In genomic region chr6:108709131-108709470, GRCm38 (mm10) we compare ENCODE assay signal across 7 mouse cellular contexts. TPM values are rescaled to one million over a fixed set of nuclear protein-coding genes. Genes with fewer than 3 reads are reported as not detected.
A peak's percentile ranks its signal among the peaks of the same experiment; 100 is the strongest.
DNase-seq lines count a peak whose midpoint lies in the region; ATAC-seq and TF ChIP-seq lines count a peak whose summit lies in the region.

No protein-coding gene starts in this region.

- H3K27ac ChIP-seq in lung, postnatal 0 days (ENCODE audit: low read length) = no peak overlapping the region
- no peak overlapping the region for H3K27ac ChIP-seq in forebrain, embryonic 15.5 days (replicated peaks)
- no peak overlapping the region for H3K27ac ChIP-seq in limb, embryonic 12.5 days
- no peak overlapping the region for H3K27ac ChIP-seq in stomach, embryonic 14.5 days (ENCODE audit: low read length)

- no peak for ATAC-seq in lung, postnatal 0 days
- ATAC-seq in forebrain, embryonic 15.5 days (replicated peaks) = no peak; the same call in 1 of the 2 replicates
- ATAC-seq in limb, embryonic 12.5 days (ENCODE audit: insufficient number of reproducible peaks, insufficient read depth, low FRiP score, low TSS enrichment, low read depth) = no peak
- no peak for ATAC-seq in stomach, embryonic 14.5 days (ENCODE audit: insufficient number of reproducible peaks, insufficient read depth, low FRiP score, low read depth)

- H3K9me3 ChIP-seq in lung, postnatal 0 days (ENCODE audit: low read length) = no peaks in the 10 kb centered on the region
- H3K9me3 ChIP-seq in forebrain, embryonic 15.5 days = no peaks in the 10 kb centered on the region
- no peaks in the 10 kb centered on the region for H3K9me3 ChIP-seq in limb, embryonic 12.5 days
- H3K9me3 ChIP-seq in stomach, embryonic 14.5 days (ENCODE audit: control insufficient read depth, low read depth, low read length) = no peaks in the 10 kb centered on the region

- no peak for TF ChIP-seq EP300 in lung, postnatal 0 days (IDR thresholded peaks at IDR 0.05)

- peak overlapping the region; percentile 61 for H3K4me2 ChIP-seq in lung, postnatal 0 days (replicated peaks; ENCODE audit: low read depth, low read length)
- peak overlapping the region; percentile 85 for H3K4me2 ChIP-seq in forebrain, embryonic 15.5 days (replicated peaks)
- peak overlapping the region; percentile 80 for H3K4me2 ChIP-seq in limb, embryonic 12.5 days
- peak overlapping the region; percentile 74 for H3K4me2 ChIP-seq in stomach, embryonic 14.5 days (replicated peaks; ENCODE audit: low read depth, low read length)

- no peak for DNase-seq in lung, postnatal 0 days (ENCODE audit: low spot score)
- no peak for DNase-seq in lung, postnatal 4 days
- DNase-seq in adrenal gland, adult 18-20 months (ENCODE audit: low spot score in 2 of 2) = no peak
- no peak for DNase-seq in B cell, adult 2 months

- 2% methylated on average over 9 of the region's 9 CpGs for WGBS in lung, postnatal 0 days
- WGBS in forebrain, embryonic 15.5 days = 17% methylated on average over 9 of the region's 9 CpGs
- WGBS in limb, embryonic 12.5 days = 18% methylated on average over 9 of the region's 9 CpGs
- 12% methylated on average over 9 of the region's 9 CpGs for WGBS in stomach, embryonic 14.5 days

- H3K36me3 ChIP-seq in lung, postnatal 0 days (ENCODE audit: insufficient read depth, low read length) = no peaks in the 10 kb centered on the region
- H3K36me3 ChIP-seq in forebrain, embryonic 15.5 days = no peaks in the 10 kb centered on the region
- H3K36me3 ChIP-seq in limb, embryonic 12.5 days = no peaks in the 10 kb centered on the region
- no peaks in the 10 kb centered on the region for H3K36me3 ChIP-seq in stomach, embryonic 14.5 days (ENCODE audit: control insufficient read depth, insufficient read depth, low read length)

- TF ChIP-seq CTCF in lung, postnatal 0 days (IDR thresholded peaks at IDR 0.05) = no peak

- peak overlapping the region; percentile 31; the same call in 1 of the 2 replicates for H3K4me3 ChIP-seq in lung, postnatal 0 days (ENCODE audit: low read depth, low read length)
- peak overlapping the region; percentile 43 for H3K4me3 ChIP-seq in forebrain, embryonic 15.5 days
- peak overlapping the region; percentile 38 for H3K4me3 ChIP-seq in limb, embryonic 12.5 days (replicated peaks)
- peak overlapping the region; percentile 25 for H3K4me3 ChIP-seq in stomach, embryonic 14.5 days (ENCODE audit: low read depth, low read length)

- no peak overlapping the region for H3K9ac ChIP-seq in lung, postnatal 0 days (replicated peaks; ENCODE audit: low read depth)
- peak overlapping the region; percentile 51; the same call in 1 of the 2 replicates for H3K9ac ChIP-seq in forebrain, embryonic 15.5 days (replicated peaks)
- peak overlapping the region; percentile 23; the same call in 1 of the 2 replicates for H3K9ac ChIP-seq in limb, embryonic 12.5 days (replicated peaks)
- no peak overlapping the region for H3K9ac ChIP-seq in stomach, embryonic 14.5 days (replicated peaks; ENCODE audit: low read depth, low read length)

- H3K27me3 ChIP-seq in lung, postnatal 0 days (replicated peaks; ENCODE audit: insufficient read depth, low read length) = no peaks in the 10 kb centered on the region
- H3K27me3 ChIP-seq in forebrain, embryonic 15.5 days = no peaks in the 10 kb centered on the region
- peaks cover 25% of the 10 kb centered on the region for H3K27me3 ChIP-seq in limb, embryonic 12.5 days
- H3K27me3 ChIP-seq in stomach, embryonic 14.5 days (ENCODE audit: control insufficient read depth, insufficient read depth, low read length) = no peaks in the 10 kb centered on the region

- H3K4me1 ChIP-seq in lung, postnatal 0 days (ENCODE audit: insufficient read depth, low read depth, low read length) = no peaks in the 10 kb centered on the region; the same call in none of the 2 replicates
- H3K4me1 ChIP-seq in forebrain, embryonic 15.5 days = peaks cover 14% of the 10 kb centered on the region
- peaks cover 11% of the 10 kb centered on the region; the same call in 1 of the 2 replicates for H3K4me1 ChIP-seq in limb, embryonic 12.5 days (replicated peaks)
- H3K4me1 ChIP-seq in stomach, embryonic 14.5 days (ENCODE audit: control insufficient read depth, insufficient read depth, low read length) = peaks cover 6% of the 10 kb centered on the region; the same call in 1 of the 2 replicates

RNA-seq across cellular contexts. Expression of gene Bhlhe40, which starts 48.7 kb away (rescaled TPM):
- 14.9 and 27.1 TPM in 2 replicates for polyA plus RNA-seq in lung, postnatal 0 days (2015; fragmentation: Nextera tagmentation; extraction: Ambion mirVana)
- polyA plus RNA-seq in forebrain, embryonic 15.5 days (2015; fragmentation: Nextera tagmentation; extraction: Ambion mirVana) = 6.4 and 7.1 TPM in 2 replicates
- polyA plus RNA-seq in limb, embryonic 12.5 days (2016; fragmentation: Nextera tagmentation; extraction: Ambion mirVana) = 2.1 and 2.2 TPM in 2 replicates
- polyA plus RNA-seq in stomach, embryonic 14.5 days (2014; fragmentation: Nextera tagmentation; extraction: Ambion mirVana) = 19.8 and 25.1 TPM in 2 replicates
- total RNA-seq in adrenal gland, adult 18-20 months (2021) = 10 to 100 TPM; 66.3 to 85.9 TPM

Comparison
In these comparisons a context has a peak if more than half of its experiments do, and no peak if none do; other contexts are left out.
1. H3K9ac ChIP-seq: peak in forebrain, embryonic 15.5 days (single experiment) and limb, embryonic 12.5 days (single experiment); none in lung, postnatal 0 days (single experiment) and stomach, embryonic 14.5 days (single experiment).
2. Peak in every context shown above with its lines, with median percentiles within 50 percentile points of each other: H3K4me2 ChIP-seq and H3K4me3 ChIP-seq.